Mouse (Mus musculus) heart, postnatal 4 days (tissue): ENCODE results near the gene 1700019D03Rik. TPM values are rescaled to one million over a fixed set of nuclear protein-coding genes. Genes with fewer than 3 reads are reported as not detected.
A peak's percentile ranks its signal among the peaks of the same experiment; 100 is the strongest.

Source experiments
- DNase-seq: peaks from one replicate; pipeline ENCODE4 v3.0.0; 2021
- total RNA-seq, 2 experiments: library from RNA; stranded (reverse); gene quantifications; 2 replicates each; pipeline ENCODE4 v1.2.3; 2021

Gene 1700019D03Rik
- under 1 TPM; 0.45 to 0.86 TPM for total RNA-seq

- DNase-seq = no peak
Measured at GRCm38 (mm10) chr1:53020079-53020478, at the start of gene 1700019D03Rik. Gene 1700019D03Rik (minus strand): TSS chr1:53020179.

- DNase-seq = no peak
Measured at GRCm38 (mm10) chr1:53063921-53064320, 43.9 kb upstream of the 1700019D03Rik start.

- DNase-seq = no peak
Measured at GRCm38 (mm10) chr1:53061871-53062608, 42.1 kb upstream of the 1700019D03Rik start.

- no peak for DNase-seq
Measured at GRCm38 (mm10) chr1:53061340-53061739, 41.4 kb upstream of the 1700019D03Rik start, which contains the start of gene Mstn. Gene Mstn (plus strand): TSS chr1:53061640.

GRCm38 (mm10) chr1:53060499-53060898 is 40.5 kb upstream of the 1700019D03Rik start:
- DNase-seq = no peak

GRCm38 (mm10) chr1:53059106-53059505 is 39.1 kb upstream of the 1700019D03Rik start:
- DNase-seq = no peak

GRCm38 (mm10) chr1:53053087-53054022 is 33.4 kb upstream of the 1700019D03Rik start:
- DNase-seq = peak; percentile 76

- no peak for DNase-seq
Measured at GRCm38 (mm10) chr1:53049763-53050427, 29.9 kb upstream of the 1700019D03Rik start.

- DNase-seq = no peak
Measured at GRCm38 (mm10) chr1:53037443-53037871, 17.5 kb upstream of the 1700019D03Rik start.

- peak; percentile 5 for DNase-seq
Measured at GRCm38 (mm10) chr1:53032550-53032949, 12.6 kb upstream of the 1700019D03Rik start.

- no peak for DNase-seq
Measured at GRCm38 (mm10) chr1:53018746-53019505, 1.1 kb downstream of the 1700019D03Rik start.

GRCm38 (mm10) chr1:53015606-53016005 is 4.4 kb downstream of the 1700019D03Rik start:
- no peak for DNase-seq

GRCm38 (mm10) chr1:53014716-53015115 is 5.3 kb downstream of the 1700019D03Rik start:
- DNase-seq = no peak

- DNase-seq = no peak
Measured at GRCm38 (mm10) chr1:52986692-52987091, 33.3 kb downstream of the 1700019D03Rik start.

- DNase-seq = no peak
Measured at GRCm38 (mm10) chr1:52973198-52973597, 46.8 kb downstream of the 1700019D03Rik start.

- DNase-seq = no peak
Measured at GRCm38 (mm10) chr1:52971881-52972503, 48.0 kb downstream of the 1700019D03Rik start.

GRCm38 (mm10) chr1:52964581-52964980 is 55.4 kb downstream of the 1700019D03Rik start:
- DNase-seq = no peak

- DNase-seq = no peak
Measured at GRCm38 (mm10) chr1:52963097-52963496, 56.9 kb downstream of the 1700019D03Rik start.

- no peak for DNase-seq
Measured at GRCm38 (mm10) chr1:52960191-52960590, 59.8 kb downstream of the 1700019D03Rik start.

- no peak for DNase-seq
Measured at GRCm38 (mm10) chr1:52956746-52957145, 63.2 kb downstream of the 1700019D03Rik start.

GRCm38 (mm10) chr1:52955102-52955501 is 64.9 kb downstream of the 1700019D03Rik start:
- peak; percentile 51 for DNase-seq
